Mouse (Mus musculus) cerebellum, adult 9-10 months (tissue): Measurements from ENCODE around the gene Nrxn3.

ENCODE experiments used
- DNase-seq: peaks from one replicate; pipeline ENCODE4 v3.0.0; 2022

The Nrxn3 gene

GRCm38 (mm10) chr12:89977479-89977878 is 1254.8 kb downstream of the Nrxn3 start:
- DNase-seq: no peak

- DNase-seq: no peak
These were observed 1256.5 kb downstream of the Nrxn3 start for GRCm38 (mm10) chr12:89979190-89979589.

- peak; percentile 38 for DNase-seq
These were observed 1259.8 kb downstream of the Nrxn3 start for GRCm38 (mm10) chr12:89982445-89982844.

- peak; percentile 87 for DNase-seq
These were observed 1260.7 kb downstream of the Nrxn3 start for GRCm38 (mm10) chr12:89983399-89983798.

GRCm38 (mm10) chr12:89986219-89986618 is 1263.5 kb downstream of the Nrxn3 start:
- DNase-seq: no peak

GRCm38 (mm10) chr12:89993273-89993672 is 1270.6 kb downstream of the Nrxn3 start:
- no peak for DNase-seq

- DNase-seq: no peak
These were observed 1272.7 kb downstream of the Nrxn3 start for GRCm38 (mm10) chr12:89995392-89995791.

GRCm38 (mm10) chr12:90010280-90010679 is 1287.6 kb downstream of the Nrxn3 start:
- DNase-seq: no peak

GRCm38 (mm10) chr12:90013958-90014357 is 1291.3 kb downstream of the Nrxn3 start:
- no peak for DNase-seq

- peak; percentile 52 for DNase-seq
These were observed 1304.3 kb downstream of the Nrxn3 start for GRCm38 (mm10) chr12:90027023-90027422.

GRCm38 (mm10) chr12:90041038-90041437 is 1318.4 kb downstream of the Nrxn3 start:
- no peak for DNase-seq

GRCm38 (mm10) chr12:90056256-90056655 is 1333.6 kb downstream of the Nrxn3 start:
- DNase-seq: no peak

- DNase-seq: no peak
These were observed 1337.1 kb downstream of the Nrxn3 start for GRCm38 (mm10) chr12:90059786-90060185.

GRCm38 (mm10) chr12:90061312-90061711 is 1338.6 kb downstream of the Nrxn3 start:
- no peak for DNase-seq

GRCm38 (mm10) chr12:90062219-90062618 is 1339.5 kb downstream of the Nrxn3 start:
- DNase-seq: no peak

GRCm38 (mm10) chr12:90063443-90063842 is 1340.8 kb downstream of the Nrxn3 start:
- peak; percentile 56 for DNase-seq

- peak; percentile 97 for DNase-seq
These were observed 1363.2 kb downstream of the Nrxn3 start for GRCm38 (mm10) chr12:90085862-90086261.

- DNase-seq: no peak
These were observed 1373.1 kb downstream of the Nrxn3 start for GRCm38 (mm10) chr12:90095754-90096153.

- DNase-seq: peak; percentile 94
These were observed 1390.7 kb downstream of the Nrxn3 start for GRCm38 (mm10) chr12:90113351-90113791.

GRCm38 (mm10) chr12:90131927-90132869 is 1409.5 kb downstream of the Nrxn3 start:
- no peak for DNase-seq

- peak; percentile 96 for DNase-seq
These were observed 1419.3 kb downstream of the Nrxn3 start for GRCm38 (mm10) chr12:90142011-90142410.

- peak; percentile 83 for DNase-seq
These were observed 1421.6 kb downstream of the Nrxn3 start for GRCm38 (mm10) chr12:90144247-90144646.

- DNase-seq: no peak
These were observed 1435.6 kb downstream of the Nrxn3 start for GRCm38 (mm10) chr12:90158131-90158772.

GRCm38 (mm10) chr12:90159911-90160310 is 1437.2 kb downstream of the Nrxn3 start:
- DNase-seq: peak; percentile 51
